Mouse (Mus musculus) heart, adult 2 months (tissue): ENCODE measurements at regions not wholly inside any gene's neighbourhood (a gene's known extent, or its start where the extent isn't known, plus 50 kb on each side); places are given as distances from the start of the nearest gene placed in this dataset.
A peak's percentile ranks its signal among the peaks of the same experiment; 100 is the strongest.

ENCODE experiments used
- DNase-seq, 2 experiments: peaks; one replicate each; pipeline ENCODE4 v3.0.0; 2021
- H3K27ac ChIP-seq: fragments of 200-600 bp; 2 replicates; pipeline ENCODE4 v1.8.1; 2022
- H3K27me3 ChIP-seq: fragments of 200-500 bp; 2 replicates; pipeline ENCODE4 v1.6.1; 2012; ENCODE audit warnings: mild to moderate bottlenecking, low read length, inconsistent platforms, mixed read lengths; ENCODE audit not compliant: control insufficient read depth, insufficient read depth
- H3K36me3 ChIP-seq: fragments of 200-500 bp; 2 replicates; pipeline ENCODE4 v1.6.1; 2012; ENCODE audit warnings: low read length, inconsistent platforms; ENCODE audit not compliant: control insufficient read depth, insufficient read depth
- H3K4me1 ChIP-seq: fragments of 200-500 bp; 2 replicates; pipeline ENCODE4 v1.6.1; 2011; ENCODE audit warnings: low read length; ENCODE audit not compliant: control insufficient read depth, insufficient read depth
- H3K4me3 ChIP-seq: fragments of 200-600 bp; 2 replicates; pipeline ENCODE4 v1.8.1; 2022
- H3K79me2 ChIP-seq: fragments of 200-500 bp; replicated peaks from 2 replicates; pipeline ENCODE4 v1.6.1; 2012; ENCODE audit warnings: mild to moderate bottlenecking, inconsistent platforms, low read length, moderate library complexity, mixed read lengths; ENCODE audit not compliant: control insufficient read depth, insufficient read depth
- H3K9ac ChIP-seq: fragments of 200-500 bp; 2 replicates; pipeline ENCODE4 v1.6.1; 2012; ENCODE audit warnings: low read depth, mild to moderate bottlenecking, control low read depth, inconsistent platforms, low read length, mixed read lengths
- CTCF ChIP-seq: fragments of 200-600 bp; IDR thresholded peaks from 2 replicates; pipeline ENCODE4 v1.8.1; 2022; ENCODE audit warnings: antibody characterized with exemption, mild to moderate bottlenecking, moderate library complexity
- EP300 ChIP-seq: fragments of 200-500 bp; IDR thresholded peaks from 2 replicates; pipeline ENCODE4 v1.6.1; 2011; ENCODE audit warnings: low read depth, low read length, control low read depth; ENCODE audit not compliant: insufficient read depth
- POLR2A ChIP-seq: fragments of 200-500 bp; IDR thresholded peaks from 2 replicates; pipeline ENCODE4 v1.6.1; 2011; ENCODE audit warnings: mild to moderate bottlenecking, low read depth, low read length, control low read depth; ENCODE audit not compliant: insufficient read depth
- WGBS: fragments of 180-500 bp; shearing (Covaris S2); methylation state at CpG from one replicate; pipeline ENCODE4 v1.1.7; 2018; 5-methylcytosine and 5-hydroxymethylcytosine counted together
- intact Hi-C: fragments of 180-260 bp; cut with DNase I; formaldehyde crosslinking; loops from one replicate; pipeline ENCODE4 v1.15.1; 2025

- DNase-seq, result no peak
- no peak overlapping the region for H3K9ac ChIP-seq
- H3K36me3 ChIP-seq, result no peaks in the 10 kb centered on the region
Observed at GRCm38 (mm10) chr10:19278189-19278842, 78.0 kb upstream of the Olig3 start.

GRCm38 (mm10) chr10:19277103-19277827 lies 79.1 kb upstream of the Olig3 start:
- Histone ChIP-seq H3K27me3 (no peaks in the 10 kb centered on the region), H3K79me2 (no peaks in the 10 kb centered on the region), H3K4me3 (no peak overlapping the region), H3K4me1 (no peaks in the 10 kb centered on the region), H3K36me3 (no peaks in the 10 kb centered on the region), H3K9ac (no peak overlapping the region), H3K27ac (no peak overlapping the region)
- TF ChIP-seq POLR2A, result no peak
- no peak for TF ChIP-seq CTCF
- TF ChIP-seq EP300, result no peak
- DNase-seq, result no peak
- intact Hi-C loops, result no loop called here
- WGBS, result 85% methylated on average over 9 of the region's 9 CpGs

More at GRCm38 (mm10) chr10:19278189-19278842, 78.0 kb upstream of the Olig3 start:
- H3K4me3 ChIP-seq, result no peak overlapping the region
- H3K4me1 ChIP-seq, result no peaks in the 10 kb centered on the region
- intact Hi-C loops, result no loop called here
- TF ChIP-seq CTCF (no peak), EP300 (no peak), POLR2A (no peak)
- WGBS, result 75% methylated on average over 5 of the region's 5 CpGs
- H3K27me3 ChIP-seq, result no peaks in the 10 kb centered on the region
- no peak overlapping the region for H3K27ac ChIP-seq
- no peaks in the 10 kb centered on the region for H3K79me2 ChIP-seq

- WGBS, result 84% methylated on average over 4 of the region's 4 CpGs
- H3K4me1 ChIP-seq, result no peaks in the 10 kb centered on the region
- H3K79me2 ChIP-seq, result no peaks in the 10 kb centered on the region
- H3K27me3 ChIP-seq, result no peaks in the 10 kb centered on the region
- DNase-seq, result no peak
- TF ChIP-seq POLR2A (no peak), CTCF (no peak), EP300 (no peak)
- no peaks in the 10 kb centered on the region for H3K36me3 ChIP-seq
- H3K27ac ChIP-seq, result no peak overlapping the region
- intact Hi-C loops, result no loop called here
- no peak overlapping the region for H3K4me3 ChIP-seq
- no peak overlapping the region for H3K9ac ChIP-seq
Observed at GRCm38 (mm10) chr10:19274985-19275384, 81.3 kb upstream of the Olig3 start.

GRCm38 (mm10) chr10:19269418-19269817 lies 86.9 kb upstream of the Olig3 start:
- H3K9ac ChIP-seq, result no peak overlapping the region
- H3K36me3 ChIP-seq, result no peaks in the 10 kb centered on the region
- H3K4me3 ChIP-seq, result no peak overlapping the region
- 61% methylated on average over 1 of the region's 1 CpGs for WGBS
- no peaks in the 10 kb centered on the region for H3K79me2 ChIP-seq
- intact Hi-C loops, result no loop called here
- no peak overlapping the region for H3K27ac ChIP-seq
- H3K4me1 ChIP-seq, result no peaks in the 10 kb centered on the region
- no peaks in the 10 kb centered on the region for H3K27me3 ChIP-seq
- DNase-seq, result no peak
- no peak for TF ChIP-seq CTCF
- TF ChIP-seq EP300, result no peak
- TF ChIP-seq POLR2A, result no peak

- no peak overlapping the region for H3K27ac ChIP-seq
- TF ChIP-seq POLR2A, result no peak
- TF ChIP-seq CTCF, result no peak
- no peak for TF ChIP-seq EP300
- no peak overlapping the region for H3K4me3 ChIP-seq
- H3K4me1 ChIP-seq, result no peaks in the 10 kb centered on the region
- no peaks in the 10 kb centered on the region for H3K79me2 ChIP-seq
- intact Hi-C loops, result no loop called here
- 59% methylated on average over 4 of the region's 4 CpGs for WGBS
- H3K36me3 ChIP-seq, result no peaks in the 10 kb centered on the region
- no peaks in the 10 kb centered on the region for H3K27me3 ChIP-seq
- H3K9ac ChIP-seq, result no peak overlapping the region
- no peak for DNase-seq
Observed at GRCm38 (mm10) chr10:19268051-19268450, 88.3 kb upstream of the Olig3 start.

- intact Hi-C loops, result loop anchor here (1.0 to 10.0 kb wide), 5 partner anchors 278 to 885 kb away; no protein-coding TSS in a partner anchor
- TF ChIP-seq EP300, result no peak
- peak; percentile 80 for TF ChIP-seq CTCF
- no peak for TF ChIP-seq POLR2A
- Histone ChIP-seq H3K79me2 (no peaks in the 10 kb centered on the region), H3K4me3 (no peak overlapping the region), H3K27me3 (no peaks in the 10 kb centered on the region), H3K4me1 (no peaks in the 10 kb centered on the region), H3K36me3 (no peaks in the 10 kb centered on the region), H3K27ac (no peak overlapping the region), H3K9ac (no peak overlapping the region)
- DNase-seq, result peak in 1 of 2 experiments; percentile 8
- WGBS, result 32% methylated on average over 8 of the region's 8 CpGs
Observed at GRCm38 (mm10) chr10:19240102-19240759, 116.1 kb upstream of the Olig3 start.
